Mouse (Mus musculus): ENCODE measurements around the gene Vtn. TPM values are rescaled to one million over a fixed set of nuclear protein-coding genes. Genes with fewer than 3 reads are reported as not detected.

Gene Vtn
- polyA plus RNA-seq (2015; fragmentation: Nextera tagmentation; extraction: Ambion mirVana): 157 and 165 TPM in 2 replicates

DNA sequence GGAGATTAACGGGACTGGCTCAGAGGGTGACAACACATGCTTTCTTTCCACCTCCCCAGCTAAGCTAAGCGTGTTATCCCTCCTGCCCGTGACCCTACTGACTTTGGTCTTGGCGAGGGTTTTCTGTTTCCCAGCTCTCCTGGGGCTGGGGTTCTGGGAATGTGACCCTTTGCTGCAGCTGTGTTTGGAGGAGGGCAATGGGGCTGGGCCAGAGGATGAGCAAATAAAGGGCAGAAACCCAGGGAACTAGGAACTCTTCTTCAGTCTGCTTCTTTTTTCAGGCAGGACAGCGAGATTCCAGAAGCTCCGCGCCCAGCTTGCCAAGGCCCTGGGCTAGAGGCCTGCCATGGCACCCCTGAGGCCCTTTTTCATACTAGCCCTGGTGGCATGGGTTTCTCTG is at the start of gene Vtn:
TSS of gene Vtn (plus strand) at position 88 of the 400 bp plus-strand sequence.
- ATAC-seq (ENCODE audit: low FRiP score, low read depth): no peak
- H3K36me3 ChIP-seq: no peaks in the 10 kb centered on the region
- WGBS: 59% methylated on average over 7 of the region's 7 CpGs

DNA sequence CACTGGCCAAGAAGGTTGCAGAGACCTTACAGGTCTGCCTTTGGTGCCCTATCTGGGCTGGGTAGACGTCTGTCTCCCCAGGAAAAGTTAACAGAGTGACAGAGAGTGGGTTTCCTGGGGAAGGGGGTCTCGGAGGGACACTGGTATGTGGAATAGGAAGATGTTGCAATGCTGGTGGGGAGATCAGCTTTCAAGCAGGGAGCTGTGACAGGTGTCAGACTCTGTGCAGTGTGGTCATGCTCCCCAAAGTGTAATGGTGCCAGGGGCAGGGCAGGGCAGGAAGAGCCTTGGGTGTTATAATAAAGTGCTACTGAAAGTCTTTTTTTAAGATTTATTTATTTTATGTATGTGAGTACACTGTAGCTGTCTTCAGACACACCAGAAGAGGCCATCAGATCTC is 48.6 kb upstream of the Vtn start:
- ATAC-seq (ENCODE audit: low FRiP score, low read depth): no peak
- H3K36me3 ChIP-seq: no peaks in the 10 kb centered on the region
- H3K9ac ChIP-seq: no peak overlapping the region
- no peaks in the 10 kb centered on the region for H3K27me3 ChIP-seq
- 56% methylated on average over 2 of the region's 2 CpGs for WGBS
- no peak overlapping the region for H3K4me3 ChIP-seq
- no peak overlapping the region for H3K4me2 ChIP-seq
- H3K4me1 ChIP-seq (replicated peaks): no peaks in the 10 kb centered on the region
- no peak overlapping the region for H3K27ac ChIP-seq (replicated peaks)
- H3K9me3 ChIP-seq: no peaks in the 10 kb centered on the region

More for the DNA sequence above, at the start of gene Vtn:
- peaks cover 36% of the 10 kb centered on the region for H3K4me1 ChIP-seq (replicated peaks)
- no peaks in the 10 kb centered on the region for H3K9me3 ChIP-seq
- peak within 1 kb of the TSS; percentile 85 for H3K4me3 ChIP-seq
- H3K27me3 ChIP-seq: 0 out of 2 replicates have a peak, but pooled peaks cover 8% of the 10 kb centered on the region
- peak within 1 kb of the TSS; percentile 53 for H3K9ac ChIP-seq
- H3K4me2 ChIP-seq: peak within 1 kb of the TSS; percentile 81
- H3K27ac ChIP-seq (replicated peaks): peak within 1 kb of the TSS; percentile 96

DNA sequence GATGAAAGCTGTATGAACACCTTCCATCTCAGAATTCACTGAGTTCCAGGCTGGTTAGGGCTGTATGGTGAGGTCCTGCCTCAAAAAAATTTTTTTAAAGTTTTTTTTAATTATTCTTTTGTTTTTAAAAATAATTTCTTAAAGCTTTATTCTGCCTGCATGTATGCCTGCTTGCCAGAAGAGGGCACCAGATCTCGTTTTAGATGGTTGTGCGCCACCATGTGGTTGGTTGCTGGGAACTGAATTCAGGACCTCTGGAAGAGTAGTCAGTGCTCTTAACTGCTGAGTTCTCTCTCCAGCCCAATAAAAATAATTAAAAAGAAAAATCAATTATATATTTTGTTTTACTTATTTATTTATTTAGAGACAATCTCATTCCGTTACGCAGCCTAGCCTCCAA is 45.2 kb upstream of the Vtn start:
- 8% methylated on average over 4 of the region's 4 CpGs for WGBS
- Histone ChIP-seq H3K9me3 (no peaks in the 10 kb centered on the region), H3K27ac (replicated peaks) (no peak overlapping the region), H3K9ac (no peak overlapping the region), H3K36me3 (no peaks in the 10 kb centered on the region), H3K4me3 (no peak overlapping the region), H3K4me2 (no peak overlapping the region), H3K27me3 (no peaks in the 10 kb centered on the region), H3K4me1 (replicated peaks) (no peaks in the 10 kb centered on the region)
- no peak for ATAC-seq (ENCODE audit: low FRiP score, low read depth)

DNA sequence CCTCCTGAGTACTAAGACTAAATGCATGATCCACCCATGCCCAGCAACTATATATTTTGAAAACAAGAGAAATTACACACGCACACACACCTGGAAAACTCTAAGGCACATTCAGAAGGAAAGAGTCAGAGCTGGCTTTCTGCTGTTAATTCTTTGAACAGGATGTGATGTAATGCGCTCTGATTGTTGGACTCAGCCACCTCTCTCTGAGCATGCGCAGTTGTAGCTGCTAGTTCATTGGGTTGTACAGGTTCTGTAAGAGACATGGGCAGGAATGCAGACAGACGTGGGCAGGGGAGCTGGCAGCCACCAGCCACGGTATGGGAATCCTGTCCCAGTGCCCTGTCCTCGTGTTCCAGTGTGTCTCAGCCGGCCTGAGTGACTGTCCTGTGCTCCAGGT is 44.6 kb upstream of the Vtn start:
- Histone ChIP-seq H3K9me3 (no peaks in the 10 kb centered on the region), H3K4me3 (no peak overlapping the region), H3K4me1 (replicated peaks) (no peaks in the 10 kb centered on the region), H3K36me3 (no peaks in the 10 kb centered on the region), H3K4me2 (no peak overlapping the region), H3K9ac (no peak overlapping the region), H3K27ac (replicated peaks) (no peak overlapping the region), H3K27me3 (no peaks in the 10 kb centered on the region)
- 79% methylated on average over 7 of the region's 7 CpGs for WGBS
- ATAC-seq (ENCODE audit: low FRiP score, low read depth): no peak

DNA sequence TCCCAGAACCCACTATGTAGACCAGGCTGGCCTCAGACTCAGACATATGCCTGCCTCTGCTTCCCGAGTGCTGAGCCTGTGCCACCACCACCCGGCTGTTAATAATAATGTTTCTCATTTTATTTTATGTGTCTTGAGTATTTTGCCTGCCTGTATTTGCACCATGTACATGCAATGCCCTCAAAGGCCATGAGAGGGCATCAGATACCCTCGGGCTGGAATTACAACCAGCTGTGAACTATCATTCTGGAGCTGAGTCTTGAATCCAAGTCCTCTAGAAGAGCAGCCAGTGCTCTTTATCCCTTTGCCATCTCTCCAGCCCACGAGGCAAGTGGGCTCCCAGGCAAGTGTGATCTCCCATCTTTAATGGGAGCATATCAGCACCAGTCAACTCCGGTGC is 43.6 kb upstream of the Vtn start:
- Histone ChIP-seq H3K4me2 (no peak overlapping the region), H3K4me3 (no peak overlapping the region), H3K27me3 (no peaks in the 10 kb centered on the region), H3K27ac (replicated peaks) (no peak overlapping the region), H3K9me3 (no peaks in the 10 kb centered on the region), H3K36me3 (no peaks in the 10 kb centered on the region), H3K9ac (no peak overlapping the region), H3K4me1 (replicated peaks) (no peaks in the 10 kb centered on the region)
- no peak for ATAC-seq (ENCODE audit: low FRiP score, low read depth)
- WGBS: 54% methylated on average over 5 of the region's 5 CpGs

DNA sequence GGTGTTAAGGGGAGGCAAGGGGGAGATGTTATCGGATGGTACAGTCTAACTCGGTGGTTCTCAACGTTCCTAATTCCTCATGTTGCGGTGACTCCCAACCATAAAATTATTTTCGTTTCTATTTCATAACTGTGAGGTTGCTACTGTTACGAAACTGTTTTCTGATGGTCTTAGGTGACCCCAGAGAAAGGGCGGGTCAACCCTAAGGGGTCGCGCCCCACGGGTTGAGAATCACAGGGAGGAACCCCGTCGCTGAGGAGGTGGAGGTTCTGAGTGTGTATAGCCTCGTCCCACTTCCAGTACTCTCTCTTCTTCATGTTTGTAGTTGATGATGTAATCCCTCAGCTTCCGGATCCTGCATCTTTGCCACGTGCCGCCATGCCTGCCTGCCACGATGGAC is 40.2 kb upstream of the Vtn start:
- no peak overlapping the region for H3K27ac ChIP-seq (replicated peaks)
- H3K4me3 ChIP-seq: no peak overlapping the region
- H3K9ac ChIP-seq: no peak overlapping the region
- no peaks in the 10 kb centered on the region for H3K27me3 ChIP-seq
- no peaks in the 10 kb centered on the region for H3K36me3 ChIP-seq
- WGBS: 83% methylated on average over 17 of the region's 17 CpGs
- H3K4me2 ChIP-seq: no peak overlapping the region
- no peaks in the 10 kb centered on the region for H3K9me3 ChIP-seq
- H3K4me1 ChIP-seq (replicated peaks): no peaks in the 10 kb centered on the region
- ATAC-seq (ENCODE audit: low FRiP score, low read depth): no peak

DNA sequence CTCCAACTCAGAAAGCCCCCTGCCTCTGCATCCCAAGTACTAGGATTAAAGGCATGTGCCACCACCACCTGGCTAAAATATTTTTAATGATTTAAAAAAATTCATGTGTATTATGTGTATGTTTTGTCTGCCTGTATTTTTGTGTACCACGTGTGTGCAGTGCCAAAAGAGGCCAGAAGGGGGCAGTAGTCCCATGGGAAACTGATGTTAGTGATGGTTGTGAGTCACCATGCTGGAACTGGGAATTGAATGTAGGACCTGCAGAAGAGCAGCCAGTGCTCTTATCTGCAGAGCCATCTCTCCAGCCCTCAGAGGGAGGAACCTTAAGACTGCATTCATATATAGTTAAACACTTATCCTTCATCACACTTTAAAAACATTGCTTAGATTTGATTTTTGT is 37.0 kb upstream of the Vtn start:
- ATAC-seq (ENCODE audit: low FRiP score, low read depth): no peak
- no peaks in the 10 kb centered on the region for H3K36me3 ChIP-seq
- H3K9me3 ChIP-seq: no peaks in the 10 kb centered on the region
- WGBS: 74% methylated on average over 1 of the region's 1 CpGs
- H3K4me2 ChIP-seq: no peak overlapping the region
- H3K4me3 ChIP-seq: no peak overlapping the region
- H3K9ac ChIP-seq: no peak overlapping the region
- no peaks in the 10 kb centered on the region for H3K27me3 ChIP-seq
- no peak overlapping the region for H3K27ac ChIP-seq (replicated peaks)
- H3K4me1 ChIP-seq (replicated peaks): peaks cover 16% of the 10 kb centered on the region

DNA sequence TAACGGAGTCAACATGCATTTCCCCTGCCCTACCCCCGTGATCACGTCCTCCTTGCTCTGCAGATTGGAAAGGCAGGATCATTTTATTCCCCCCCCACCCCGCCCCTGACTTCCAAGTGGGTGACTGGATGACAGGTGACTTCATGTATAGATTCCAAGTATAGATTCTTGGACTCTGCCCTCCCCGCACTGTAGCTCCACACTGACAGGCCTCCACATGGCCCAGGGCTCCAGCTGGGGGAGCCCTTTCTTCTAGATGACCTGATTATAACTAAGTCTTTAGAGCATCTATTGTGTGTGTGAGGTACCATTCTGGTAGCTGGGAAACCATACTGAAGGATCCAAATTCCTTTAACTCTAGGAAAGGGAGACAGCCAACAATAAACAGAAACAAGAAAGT is 36.2 kb upstream of the Vtn start:
- Histone ChIP-seq H3K4me2 (no peak overlapping the region), H3K4me1 (replicated peaks) (peaks cover 18% of the 10 kb centered on the region), H3K9ac (no peak overlapping the region), H3K27ac (replicated peaks) (no peak overlapping the region), H3K9me3 (no peaks in the 10 kb centered on the region), H3K27me3 (no peaks in the 10 kb centered on the region), H3K36me3 (no peaks in the 10 kb centered on the region), H3K4me3 (no peak overlapping the region)
- 73% methylated on average over 5 of the region's 5 CpGs for WGBS
- no peak for ATAC-seq (ENCODE audit: low FRiP score, low read depth)

DNA sequence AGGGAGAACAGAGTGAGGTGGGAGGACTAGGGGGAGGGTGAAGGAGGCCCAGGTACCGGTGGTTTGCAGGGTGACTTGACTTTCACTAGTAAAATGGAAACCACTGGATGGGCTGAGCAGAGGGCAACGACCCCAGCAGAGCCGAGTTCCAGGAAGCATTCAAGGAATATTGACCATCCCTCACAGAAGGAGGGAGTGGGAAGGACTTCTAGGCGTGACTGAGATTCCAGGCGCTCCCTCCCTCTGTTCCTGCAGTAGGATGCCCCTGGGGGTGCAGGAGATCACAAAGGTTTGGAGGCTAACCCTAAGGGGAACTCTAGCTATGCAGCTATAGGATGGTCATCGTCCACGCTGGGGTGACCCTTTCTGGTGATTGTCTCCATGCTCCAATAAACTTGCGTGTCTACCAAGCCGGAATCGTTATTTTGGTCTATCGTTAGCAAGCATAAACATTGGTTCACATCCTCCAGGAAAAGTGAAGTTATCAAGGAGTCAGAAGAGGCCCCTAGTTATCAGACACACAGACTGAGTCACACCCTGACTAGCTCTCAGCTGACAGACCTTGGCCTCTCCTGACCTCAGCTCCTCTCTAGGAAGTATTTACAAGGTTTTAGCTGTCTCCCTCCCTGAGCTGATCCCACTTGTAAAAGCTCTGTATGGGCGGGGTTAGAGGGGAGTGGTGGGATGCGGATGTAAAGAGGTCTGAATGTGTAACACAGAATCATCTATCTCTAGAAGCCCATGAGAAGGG is 35.4 kb upstream of the Vtn start:
- H3K27me3 ChIP-seq: no peaks in the 10 kb centered on the region
- no peak overlapping the region for H3K4me2 ChIP-seq
- H3K4me1 ChIP-seq (replicated peaks): peaks cover 18% of the 10 kb centered on the region
- ATAC-seq (ENCODE audit: low FRiP score, low read depth): no peak
- H3K27ac ChIP-seq (replicated peaks): no peak overlapping the region
- H3K9ac ChIP-seq: no peak overlapping the region
- H3K4me3 ChIP-seq: no peak overlapping the region
- no peaks in the 10 kb centered on the region for H3K36me3 ChIP-seq
- no peaks in the 10 kb centered on the region for H3K9me3 ChIP-seq
- WGBS: 70% methylated on average over 13 of the region's 13 CpGs

DNA sequence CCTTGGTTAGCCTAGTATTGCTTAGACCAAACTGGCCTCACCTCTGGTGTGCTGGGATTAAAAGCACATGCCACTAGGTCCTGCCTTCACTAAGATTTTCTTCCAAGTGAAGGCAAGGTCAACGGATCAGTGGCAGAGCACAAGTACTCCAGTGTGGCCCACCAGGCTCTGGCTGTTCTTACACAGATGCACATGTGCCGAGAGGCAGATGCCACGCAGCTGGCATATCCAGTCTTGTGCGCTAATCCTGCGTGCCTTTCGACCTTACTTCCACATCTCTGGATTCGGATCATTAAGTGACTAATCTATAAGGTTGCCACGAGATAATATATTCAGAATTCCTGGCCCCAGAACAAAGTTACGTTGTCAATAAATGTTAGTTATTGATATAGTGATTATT is 33.8 kb upstream of the Vtn start:
- Histone ChIP-seq H3K4me1 (replicated peaks) (peaks cover 18% of the 10 kb centered on the region), H3K27me3 (no peaks in the 10 kb centered on the region), H3K9ac (no peak overlapping the region), H3K4me2 (peak overlapping the region; percentile 88), H3K27ac (replicated peaks) (peak overlapping the region; percentile 91; the same call in 1 of the 2 replicates), H3K4me3 (peak overlapping the region; percentile 82), H3K9me3 (no peaks in the 10 kb centered on the region), H3K36me3 (no peaks in the 10 kb centered on the region)
- WGBS: 17% methylated on average over 9 of the region's 9 CpGs
- ATAC-seq (ENCODE audit: low FRiP score, low read depth): no peak; the same call in 1 of the 2 replicates

DNA sequence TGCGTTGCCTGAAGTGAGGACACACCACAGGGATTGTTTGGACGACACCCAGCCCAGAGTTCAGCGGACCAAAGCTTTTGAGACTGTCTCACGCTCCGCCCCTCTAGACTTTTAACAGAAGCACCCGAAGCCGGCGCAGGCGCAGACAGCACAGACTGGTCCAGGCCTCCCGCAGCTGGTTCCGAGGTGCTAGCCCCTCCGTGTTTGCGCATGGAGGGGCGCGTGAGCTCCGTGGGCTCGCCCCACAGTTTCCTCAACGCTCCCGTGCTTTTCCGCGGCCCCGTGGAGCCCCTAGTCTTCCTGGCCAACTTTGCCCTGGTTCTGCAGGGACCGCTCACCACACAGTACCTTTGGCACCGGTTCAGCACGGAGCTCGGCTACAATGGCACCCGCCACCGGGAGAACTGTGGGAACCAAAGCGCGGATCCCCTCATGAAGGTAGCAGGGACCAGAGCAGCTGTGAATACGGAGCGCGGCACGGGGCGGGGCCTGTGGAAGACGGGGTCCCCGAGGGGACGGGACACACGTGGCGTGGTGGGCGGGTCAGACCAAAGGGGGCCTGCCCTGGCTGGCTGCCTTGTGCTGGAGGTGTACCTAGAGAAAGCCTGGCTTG is 33.2 kb upstream of the Vtn start, which contains the start of gene Slc46a1:
TSS of gene Slc46a1 (plus strand) at position 130 of the 613 bp plus-strand sequence.
- Histone ChIP-seq H3K36me3 (no peaks in the 10 kb centered on the region), H3K27ac (replicated peaks) (peak within 1 kb of the TSS; percentile 91), H3K27me3 (no peaks in the 10 kb centered on the region), H3K4me3 (peak within 1 kb of the TSS; percentile 82), H3K4me1 (replicated peaks) (peaks cover 18% of the 10 kb centered on the region), H3K9me3 (no peaks in the 10 kb centered on the region), H3K9ac (peak within 1 kb of the TSS; percentile 86), H3K4me2 (peak within 1 kb of the TSS; percentile 88)
- WGBS: under 1% methylated on average over 41 of the region's 41 CpGs
- ATAC-seq (ENCODE audit: low FRiP score, low read depth): peak; percentile 92

DNA sequence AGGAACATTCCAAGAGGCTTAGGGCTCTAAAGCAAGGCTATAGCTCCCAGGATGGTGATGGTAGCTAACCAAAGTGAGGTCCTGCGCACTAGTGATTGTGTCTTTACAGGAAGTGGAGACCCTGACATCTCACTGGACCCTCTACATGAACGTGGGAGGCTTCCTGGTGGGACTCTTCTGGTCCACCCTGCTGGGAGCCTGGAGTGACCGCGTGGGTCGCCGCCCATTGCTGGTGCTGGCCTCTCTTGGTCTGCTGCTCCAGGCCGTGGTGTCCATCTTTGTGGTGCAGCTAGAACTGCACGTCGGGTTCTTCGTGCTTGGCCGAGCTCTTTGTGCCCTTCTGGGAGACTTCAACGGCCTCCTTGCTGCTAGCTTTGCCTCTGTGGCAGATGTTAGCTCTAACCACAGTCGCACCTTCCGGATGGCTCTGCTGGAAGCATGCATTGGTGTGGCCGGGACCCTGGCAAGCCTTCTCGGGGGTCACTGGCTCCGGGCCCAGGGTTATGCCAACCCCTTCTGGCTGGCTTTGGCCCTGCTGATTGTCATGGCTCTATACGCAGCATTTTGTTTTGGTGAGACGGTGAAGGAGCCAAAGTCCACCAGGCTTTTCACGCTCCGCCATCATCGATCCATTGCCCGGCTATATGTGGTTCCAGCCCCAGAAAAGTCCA is 32.5 kb upstream of the Vtn start:
- H3K4me3 ChIP-seq: peak overlapping the region; percentile 82
- no peaks in the 10 kb centered on the region for H3K9me3 ChIP-seq
- peak; percentile 33 for ATAC-seq (ENCODE audit: low FRiP score, low read depth)
- peak overlapping the region; percentile 88 for H3K4me2 ChIP-seq
- 48% methylated on average over 23 of the region's 23 CpGs for WGBS
- peak overlapping the region; percentile 91 for H3K27ac ChIP-seq (replicated peaks)
- H3K36me3 ChIP-seq: no peaks in the 10 kb centered on the region
- peak overlapping the region; percentile 86 for H3K9ac ChIP-seq
- peaks cover 18% of the 10 kb centered on the region for H3K4me1 ChIP-seq (replicated peaks)
- no peaks in the 10 kb centered on the region for H3K27me3 ChIP-seq

Data from hindbrain, embryonic 15.5 days (tissue).